Mouse (Mus musculus) stomach, embryonic 14.5 days (tissue): Measurements from ENCODE around the gene Smad3. TPM values are rescaled to one million over a fixed set of nuclear protein-coding genes. Genes with fewer than 3 reads are reported as not detected.

Source experiments
- ATAC-seq: fragments of 200-750 bp; cut with Nextera tagmentation; 2 replicates; pipeline ENCODE4 v1.8.0; 2017; ENCODE audit warnings: low read depth, moderate TSS enrichment; ENCODE audit not compliant: insufficient number of reproducible peaks, insufficient read depth, low FRiP score
- H3K27ac ChIP-seq: fragments of 300-500 bp; sonication (generic); 2 replicates; pipeline ENCODE4 v1.5.1; 2014; ENCODE audit warnings: mild to moderate bottlenecking, low read length, moderate library complexity, mixed read lengths
- H3K27me3 ChIP-seq: fragments of 300-500 bp; sonication (generic); 2 replicates; pipeline ENCODE4 v1.6.1; 2014; ENCODE audit warnings: low read length, control low read depth, mixed read lengths; ENCODE audit not compliant: control insufficient read depth, insufficient read depth
- H3K36me3 ChIP-seq: fragments of 300-500 bp; sonication (generic); 2 replicates; pipeline ENCODE4 v1.6.1; 2014; ENCODE audit warnings: mild to moderate bottlenecking, control low read depth, low read length, moderate library complexity, mixed read lengths; ENCODE audit not compliant: control insufficient read depth, insufficient read depth
- H3K4me1 ChIP-seq: fragments of 300-500 bp; sonication (generic); 2 replicates; pipeline ENCODE4 v1.6.1; 2014; ENCODE audit warnings: low read length, control low read depth, mixed read lengths; ENCODE audit not compliant: control insufficient read depth, insufficient read depth
- H3K4me2 ChIP-seq: fragments of 300-500 bp; sonication (generic); replicated peaks from 2 replicates; pipeline ENCODE4 v1.6.1; 2014; ENCODE audit warnings: low read depth, low read length, control low read depth
- H3K4me3 ChIP-seq: fragments of 300-500 bp; sonication (generic); 2 replicates; pipeline ENCODE4 v1.5.1; 2014; ENCODE audit warnings: low read depth, low read length, control low read depth
- H3K9ac ChIP-seq: fragments of 300-500 bp; sonication (generic); replicated peaks from 2 replicates; pipeline ENCODE4 v1.6.1; 2014; ENCODE audit warnings: low read depth, mild to moderate bottlenecking, control low read depth, low read length, moderate library complexity, mixed read lengths
- H3K9me3 ChIP-seq: fragments of 300-500 bp; sonication (generic); 2 replicates; pipeline ENCODE4 v1.6.1; 2016; ENCODE audit warnings: low read depth, low read length, control low read depth; ENCODE audit not compliant: control insufficient read depth
- whole genome bisulfite sequencing: fragments of 180-500 bp; shearing (Covaris S2); extraction: QIAGEN DNeasy Blood & Tissue Kit; methylation state at CpG from one replicate; pipeline ENCODE4 v1.1.7; 2014; 5-methylcytosine and 5-hydroxymethylcytosine counted together
- polyA plus RNA-seq: library from polyadenylated mRNA; unstranded; fragments of >200 nt; fragmentation: Nextera tagmentation; extraction: Ambion mirVana; gene quantifications from 2 replicates; pipeline ENCODE4 v1.2.1, GENCODE M21; 2014

Smad3 gene
- polyA plus RNA-seq, 1 experiment from 2014 or later = 17.3 TPM

- Histone ChIP-seq H3K9me3 (no peaks in the 10 kb centered on the region), H3K4me2 (no peak overlapping the region), H3K27me3 (no peaks in the 10 kb centered on the region), H3K4me1 (peaks cover 32% of the 10 kb centered on the region), H3K4me3 (no peak overlapping the region), H3K36me3 (no peaks in the 10 kb centered on the region), H3K27ac (0 out of 2 replicates have a peak overlapping the region, but pooled peaks have one; percentile 10), H3K9ac (no peak overlapping the region)
- 14% methylated on average over 6 of the region's 6 CpGs for WGBS
- no peak for ATAC-seq
These were observed 33.5 kb upstream of the Smad3 start for GRCm38 (mm10) chr9:63791275-63791674.

GRCm38 (mm10) chr9:63790222-63790621 lies 32.4 kb upstream of the Smad3 start:
- Histone ChIP-seq H3K27ac (no peak overlapping the region), H3K9me3 (no peaks in the 10 kb centered on the region), H3K9ac (no peak overlapping the region), H3K36me3 (no peaks in the 10 kb centered on the region), H3K4me3 (no peak overlapping the region), H3K4me2 (no peak overlapping the region), H3K4me1 (peaks cover 41% of the 10 kb centered on the region), H3K27me3 (no peaks in the 10 kb centered on the region)
- ATAC-seq = no peak
- WGBS = 92% methylated on average over 4 of the region's 4 CpGs

GRCm38 (mm10) chr9:63789386-63789785 lies 31.6 kb upstream of the Smad3 start:
- H3K36me3 ChIP-seq = no peaks in the 10 kb centered on the region
- no peak overlapping the region for H3K4me3 ChIP-seq
- no peak overlapping the region for H3K4me2 ChIP-seq
- ATAC-seq = no peak
- no peak overlapping the region for H3K27ac ChIP-seq
- no peaks in the 10 kb centered on the region for H3K27me3 ChIP-seq
- 42% methylated on average over 7 of the region's 7 CpGs for WGBS
- no peaks in the 10 kb centered on the region for H3K9me3 ChIP-seq
- H3K9ac ChIP-seq = no peak overlapping the region
- peaks cover 37% of the 10 kb centered on the region for H3K4me1 ChIP-seq

- Histone ChIP-seq H3K4me2 (no peak overlapping the region), H3K36me3 (no peaks in the 10 kb centered on the region), H3K9me3 (no peaks in the 10 kb centered on the region), H3K27me3 (no peaks in the 10 kb centered on the region), H3K4me3 (no peak overlapping the region), H3K9ac (no peak overlapping the region), H3K27ac (no peak overlapping the region), H3K4me1 (peaks cover 36% of the 10 kb centered on the region)
- ATAC-seq = no peak
- 46% methylated on average over 3 of the region's 3 CpGs for WGBS
These were observed 29.8 kb upstream of the Smad3 start for GRCm38 (mm10) chr9:63787606-63788005.

DNA sequence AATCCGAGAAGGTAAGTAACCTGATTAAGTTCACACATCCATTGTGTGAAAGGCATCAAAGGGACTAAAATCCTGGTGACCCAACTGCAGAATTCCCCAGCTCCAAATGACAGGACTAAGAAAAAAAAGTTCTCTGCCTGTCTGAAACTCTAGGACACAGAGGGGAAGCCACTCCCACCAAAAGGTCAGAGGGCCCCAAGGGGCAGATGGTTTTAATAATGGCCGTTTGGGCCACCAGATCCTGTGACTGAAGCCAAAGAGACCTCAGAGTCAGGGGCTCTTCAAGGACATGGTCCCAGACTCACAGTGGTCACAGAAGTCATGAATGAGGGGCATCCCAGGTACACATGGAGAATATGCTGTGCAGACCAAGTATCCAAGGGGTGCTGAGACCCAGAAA lies 29.3 kb upstream of the Smad3 start:
- Histone ChIP-seq H3K27me3 (no peaks in the 10 kb centered on the region), H3K4me3 (no peak overlapping the region), H3K4me2 (no peak overlapping the region), H3K36me3 (no peaks in the 10 kb centered on the region), H3K27ac (no peak overlapping the region), H3K9ac (no peak overlapping the region), H3K9me3 (no peaks in the 10 kb centered on the region), H3K4me1 (peaks cover 42% of the 10 kb centered on the region)
- no peak for ATAC-seq
- WGBS = 42% methylated on average over 2 of the region's 2 CpGs

DNA sequence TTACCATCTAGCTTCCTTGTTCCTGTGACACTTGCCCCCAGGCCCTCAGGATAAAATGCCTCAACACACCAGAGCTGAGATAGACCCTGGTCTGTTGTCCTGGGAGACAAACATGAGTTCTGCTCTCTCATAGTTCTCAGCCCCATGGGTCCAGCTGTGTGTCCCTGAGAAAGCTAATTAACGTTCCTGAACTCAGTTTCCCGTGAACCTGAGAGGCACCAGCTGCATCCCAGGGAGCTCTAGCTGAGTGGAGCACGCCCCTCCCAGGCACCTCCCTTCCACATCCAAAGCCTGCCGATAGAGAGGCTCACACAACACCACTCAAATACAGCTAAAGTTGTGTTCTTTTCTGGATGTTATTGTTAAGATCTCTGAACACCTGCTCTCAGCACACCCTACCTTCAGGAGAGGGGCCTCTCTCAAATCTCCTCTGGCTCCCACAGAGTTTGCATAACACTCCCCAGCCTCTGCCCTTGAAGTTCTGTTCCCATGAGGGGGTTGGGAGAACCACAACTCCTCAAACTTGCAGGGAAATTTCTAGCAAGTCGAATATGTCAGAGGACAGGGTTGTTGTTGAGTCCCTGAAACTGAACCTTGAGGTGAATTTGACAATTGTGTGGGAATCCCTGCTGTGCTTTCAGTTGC lies 28.4 kb upstream of the Smad3 start:
- no peak for ATAC-seq
- Histone ChIP-seq H3K4me2 (no peak overlapping the region), H3K9ac (0 out of 2 replicates have a peak overlapping the region, but pooled peaks have one; percentile 10), H3K4me1 (peaks cover 35% of the 10 kb centered on the region), H3K36me3 (no peaks in the 10 kb centered on the region), H3K27ac (no peak overlapping the region), H3K27me3 (no peaks in the 10 kb centered on the region), H3K4me3 (no peak overlapping the region), H3K9me3 (no peaks in the 10 kb centered on the region)
- 10% methylated on average over 5 of the region's 5 CpGs for WGBS

DNA sequence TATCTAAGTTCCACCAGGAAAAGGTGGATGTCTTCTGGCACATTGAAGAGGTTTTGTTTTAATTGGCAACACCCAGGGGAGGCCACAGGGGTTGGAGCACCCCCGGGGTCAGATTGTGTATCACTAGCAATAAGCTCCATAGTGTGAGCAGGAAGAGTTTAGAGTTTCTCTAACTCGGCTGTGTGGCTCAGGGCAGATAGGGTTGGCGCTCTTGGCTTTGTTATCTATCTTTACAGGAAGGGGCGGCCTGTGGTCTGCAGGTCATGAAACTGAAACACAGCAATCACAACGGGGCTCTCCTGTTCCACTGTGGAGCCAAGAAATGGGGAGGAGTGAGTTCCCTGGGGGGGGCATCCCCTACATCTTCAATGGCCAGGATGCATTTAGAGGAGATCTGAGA lies 27.7 kb upstream of the Smad3 start:
- H3K4me1 ChIP-seq = peaks cover 41% of the 10 kb centered on the region
- no peak for ATAC-seq
- no peak overlapping the region for H3K27ac ChIP-seq
- no peaks in the 10 kb centered on the region for H3K9me3 ChIP-seq
- H3K4me3 ChIP-seq = no peak overlapping the region
- no peak overlapping the region for H3K9ac ChIP-seq
- no peaks in the 10 kb centered on the region for H3K27me3 ChIP-seq
- WGBS = 61% methylated on average over 5 of the region's 5 CpGs
- H3K4me2 ChIP-seq = no peak overlapping the region
- H3K36me3 ChIP-seq = no peaks in the 10 kb centered on the region

GRCm38 (mm10) chr9:63784597-63784996 lies 26.8 kb upstream of the Smad3 start:
- H3K9me3 ChIP-seq = no peaks in the 10 kb centered on the region
- H3K4me1 ChIP-seq = peaks cover 49% of the 10 kb centered on the region
- ATAC-seq = no peak
- H3K27me3 ChIP-seq = no peaks in the 10 kb centered on the region
- no peak overlapping the region for H3K4me3 ChIP-seq
- H3K4me2 ChIP-seq = no peak overlapping the region
- 68% methylated on average over 3 of the region's 3 CpGs for WGBS
- H3K27ac ChIP-seq = no peak overlapping the region
- no peak overlapping the region for H3K9ac ChIP-seq
- no peaks in the 10 kb centered on the region for H3K36me3 ChIP-seq

DNA sequence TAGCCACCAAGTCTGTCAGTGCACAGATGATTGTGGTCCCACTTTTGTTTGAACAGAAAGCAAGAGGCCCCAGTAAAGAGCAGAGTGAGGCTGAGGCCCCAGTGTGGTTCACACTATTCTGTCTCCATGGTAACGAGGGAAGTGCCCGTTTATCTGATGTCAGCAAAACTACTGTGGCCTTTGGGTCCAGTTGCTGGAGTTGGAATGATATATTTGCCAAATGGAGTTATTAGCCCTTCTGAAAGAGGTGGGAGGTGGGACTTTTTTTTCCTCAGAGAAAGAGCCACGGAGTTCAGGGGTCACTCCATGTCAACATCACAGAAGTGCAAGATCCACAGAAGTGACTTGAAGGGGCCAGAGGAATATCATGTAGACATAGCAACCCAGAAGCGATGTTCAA lies 24.9 kb upstream of the Smad3 start:
- WGBS = 22% methylated on average over 4 of the region's 4 CpGs
- no peaks in the 10 kb centered on the region for H3K9me3 ChIP-seq
- no peaks in the 10 kb centered on the region for H3K36me3 ChIP-seq
- H3K4me1 ChIP-seq = peaks cover 45% of the 10 kb centered on the region
- no peak overlapping the region for H3K9ac ChIP-seq
- H3K4me3 ChIP-seq = no peak overlapping the region
- H3K27ac ChIP-seq = no peak overlapping the region
- peak; percentile 64; the same call in 1 of the 2 replicates for ATAC-seq
- H3K4me2 ChIP-seq = no peak overlapping the region
- no peaks in the 10 kb centered on the region for H3K27me3 ChIP-seq
